Mouse (Mus musculus) bone marrow, adult 2 months (tissue): Measurements from ENCODE around the gene Maco1.

Experiments used
- CTCF ChIP-seq: fragments of 200-500 bp; IDR thresholded peaks from 2 replicates; pipeline ENCODE4 v1.5.1; 2011; ENCODE audit warnings: low read length, control low read depth; ENCODE audit not compliant: control insufficient read depth, insufficient read depth
- POLR2A ChIP-seq: fragments of 200-500 bp; IDR thresholded peaks from 2 replicates; pipeline ENCODE4 v1.6.1; 2011; ENCODE audit warnings: low read depth, mild to moderate bottlenecking, control low read depth, low read length, borderline replicate concordance; ENCODE audit not compliant: control insufficient read depth

DNA sequence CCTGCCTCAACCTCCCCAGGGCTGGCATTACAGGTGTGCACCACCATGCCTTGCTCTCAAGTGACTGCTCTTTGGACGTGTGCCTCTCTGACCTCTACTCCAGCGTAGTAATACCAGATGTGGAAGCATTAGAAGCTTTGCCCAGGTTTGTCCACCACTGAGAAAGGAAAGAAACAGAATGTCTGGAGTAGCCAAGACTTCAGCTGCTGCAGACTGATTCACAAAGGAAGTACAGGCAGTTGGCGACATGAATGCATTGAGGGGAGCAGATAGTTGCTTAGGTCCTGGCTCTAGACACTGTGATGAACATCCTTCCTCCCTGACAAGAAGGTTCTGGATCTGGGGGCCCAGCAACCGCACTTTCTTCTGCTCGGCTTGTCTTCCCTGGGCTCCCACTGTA lies 2.9 kb upstream of the Maco1 start:
- TF ChIP-seq CTCF (no peak), POLR2A (no peak)
